Mouse (Mus musculus) small intestine, adult 2 months (tissue): ENCODE data around the gene H2al1m.

Source experiments
- CTCF ChIP-seq: fragments of 200-500 bp; IDR thresholded peaks from 2 replicates; pipeline ENCODE4 v1.5.1; 2012; ENCODE audit warnings: low read depth, mild to moderate bottlenecking, control low read depth, inconsistent platforms, low read length, moderate library complexity, mixed read lengths; ENCODE audit not compliant: insufficient replicate concordance, insufficient read length; ENCODE audit errors: extremely low read depth
- POLR2A ChIP-seq: fragments of 200-500 bp; IDR thresholded peaks from 2 replicates; pipeline ENCODE4 v1.6.1; 2012; ENCODE audit warnings: low read depth, mild to moderate bottlenecking, control low read depth, inconsistent platforms, low read length, moderate library complexity

DNA sequence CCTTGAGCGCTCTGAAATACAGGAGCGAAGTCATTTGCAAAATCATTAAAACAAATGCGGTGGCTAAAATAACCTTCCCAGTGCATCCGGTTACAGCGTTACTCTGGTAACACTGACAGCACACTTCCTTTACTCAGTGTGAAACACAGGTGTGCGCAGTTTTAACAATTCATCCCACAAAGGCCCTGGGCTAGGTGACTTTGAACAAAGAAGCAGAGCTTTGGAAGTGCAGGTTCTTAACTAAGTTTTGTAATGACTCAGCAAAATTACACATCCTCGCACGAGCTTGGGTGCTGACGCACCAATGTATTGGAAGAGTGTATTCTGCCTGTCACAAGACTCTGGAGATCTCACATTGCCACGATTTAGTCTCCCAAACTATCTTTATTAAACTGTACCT, 29.6 kb upstream of the H2al1m start:
- TF ChIP-seq POLR2A = no peak
- no peak for TF ChIP-seq CTCF
